Mouse (Mus musculus): ENCODE data around the gene Lmntd1.

The Lmntd1 gene

GRCm38 (mm10) chr6:145614219-145614618 lies at the start of gene Lmntd1:
Gene Lmntd1 (minus strand): TSS chr6:145614319.
- peak in 1 of 2 experiments; percentile 32 for DNase-seq

DNA sequence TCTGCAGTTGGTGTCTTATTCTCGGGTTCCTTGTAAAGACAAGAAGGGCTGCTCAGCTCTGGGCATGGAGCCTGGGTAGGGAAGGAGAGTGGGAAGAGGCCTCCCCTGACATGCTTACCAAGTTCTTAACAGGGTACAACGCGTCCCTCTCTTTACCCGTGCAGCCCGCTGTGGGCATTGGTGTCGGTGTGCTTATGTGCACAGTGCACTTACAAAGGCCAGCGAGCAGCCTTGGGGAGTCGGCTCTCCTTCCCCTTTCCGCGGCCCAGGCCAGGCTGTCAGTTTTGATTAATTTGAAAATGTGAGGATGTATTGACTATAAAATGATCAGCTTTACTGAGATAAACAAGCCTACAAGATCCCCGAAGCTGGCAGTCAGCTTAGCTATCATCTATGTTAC lies 46.8 kb upstream of the Lmntd1 start:
- DNase-seq = no peak

- DNase-seq = no peak
These were observed 45.0 kb upstream of the Lmntd1 start for GRCm38 (mm10) chr6:145659116-145659515.

- peak in 1 of 2 experiments; percentile 45 for DNase-seq
These were observed 42.8 kb upstream of the Lmntd1 start for GRCm38 (mm10) chr6:145656740-145657591.

DNA sequence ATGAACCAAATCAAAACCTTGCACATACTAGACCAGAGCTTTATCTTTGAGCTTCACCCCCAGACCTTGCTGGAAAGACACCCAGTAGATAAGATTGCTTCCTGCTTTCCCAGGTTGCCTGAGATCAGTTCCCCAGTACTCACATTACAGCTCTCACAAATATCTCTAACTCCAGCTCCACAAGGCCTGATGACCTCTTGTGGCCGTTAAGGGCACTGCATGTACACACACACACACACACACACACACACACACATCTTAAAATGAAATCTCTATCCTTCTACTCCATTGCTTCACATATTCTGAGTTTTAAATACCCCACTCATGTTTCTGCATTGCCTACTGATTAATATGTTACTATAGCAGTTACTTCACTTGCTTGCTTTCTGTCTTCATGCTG lies 41.6 kb upstream of the Lmntd1 start:
- DNase-seq = no peak

GRCm38 (mm10) chr6:145654062-145654836 lies 40.1 kb upstream of the Lmntd1 start:
- DNase-seq = no peak

DNA sequence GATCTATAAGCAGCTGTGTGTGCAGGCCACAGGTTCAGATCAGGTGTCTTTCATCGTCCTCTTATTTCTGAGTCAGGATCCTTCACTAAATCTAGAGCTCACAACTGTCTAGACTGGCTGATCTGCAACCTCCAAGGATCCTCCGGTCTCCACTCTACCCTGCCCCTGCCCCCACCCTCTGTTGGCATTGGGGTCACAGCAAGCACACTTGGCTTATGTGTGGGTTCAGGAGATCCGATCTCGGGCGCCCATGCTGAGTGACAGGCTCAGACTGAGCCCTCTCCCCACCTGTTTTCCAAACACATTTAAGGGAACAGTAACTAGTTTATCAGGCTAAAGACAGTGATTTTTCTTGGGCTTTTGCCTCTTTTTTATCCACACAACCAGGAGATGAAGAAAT lies 39.5 kb upstream of the Lmntd1 start:
- no peak for DNase-seq

GRCm38 (mm10) chr6:145652986-145653385 lies 38.9 kb upstream of the Lmntd1 start:
- no peak for DNase-seq

GRCm38 (mm10) chr6:145651976-145652375 lies 37.9 kb upstream of the Lmntd1 start:
- no peak for DNase-seq

GRCm38 (mm10) chr6:145640971-145641506 lies 26.9 kb upstream of the Lmntd1 start:
- peak in 1 of 2 experiments; percentile 36 for DNase-seq

DNA sequence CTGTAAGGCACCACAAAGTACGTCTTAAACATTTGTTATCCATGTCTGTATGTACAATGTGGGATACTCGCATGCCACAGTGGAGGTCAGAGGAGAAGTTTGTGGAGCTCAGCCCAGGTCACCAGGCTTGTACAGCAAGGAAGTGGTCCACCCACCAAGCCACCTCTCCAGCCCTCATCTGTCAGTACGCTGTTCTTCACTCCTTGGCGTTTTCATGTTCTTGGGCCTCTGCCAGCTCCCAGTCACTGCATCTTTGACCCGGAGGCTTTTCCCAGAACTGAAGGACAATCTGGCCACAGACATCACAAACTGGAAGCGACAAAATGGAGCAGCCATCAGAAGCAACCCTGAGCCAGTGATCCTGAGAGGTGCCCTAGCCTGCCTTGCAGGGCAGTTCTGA lies 24.1 kb upstream of the Lmntd1 start:
- peak; percentile 64 to 71 for DNase-seq

DNA sequence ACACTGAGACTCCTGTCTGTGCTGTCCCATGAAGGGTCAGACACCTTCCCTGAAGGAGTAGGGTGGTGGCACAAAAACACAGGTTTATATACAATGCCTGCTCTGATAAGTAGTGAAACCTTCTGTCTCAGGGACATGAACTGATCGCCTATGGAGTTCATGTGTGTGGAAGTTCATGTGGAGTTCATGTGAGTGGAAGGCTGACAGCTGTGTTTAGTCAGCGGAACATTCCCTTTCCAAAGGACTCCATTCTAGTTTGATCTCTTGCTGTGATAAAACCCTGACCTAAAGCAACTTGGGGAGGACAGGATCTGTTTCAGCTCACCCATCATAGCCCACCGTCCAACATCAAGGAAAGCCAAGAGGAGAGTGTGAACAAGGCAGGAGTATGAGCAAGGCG lies 22.6 kb upstream of the Lmntd1 start:
- DNase-seq = no peak

- no peak for DNase-seq
These were observed 20.3 kb upstream of the Lmntd1 start for GRCm38 (mm10) chr6:145634454-145634853.

DNA sequence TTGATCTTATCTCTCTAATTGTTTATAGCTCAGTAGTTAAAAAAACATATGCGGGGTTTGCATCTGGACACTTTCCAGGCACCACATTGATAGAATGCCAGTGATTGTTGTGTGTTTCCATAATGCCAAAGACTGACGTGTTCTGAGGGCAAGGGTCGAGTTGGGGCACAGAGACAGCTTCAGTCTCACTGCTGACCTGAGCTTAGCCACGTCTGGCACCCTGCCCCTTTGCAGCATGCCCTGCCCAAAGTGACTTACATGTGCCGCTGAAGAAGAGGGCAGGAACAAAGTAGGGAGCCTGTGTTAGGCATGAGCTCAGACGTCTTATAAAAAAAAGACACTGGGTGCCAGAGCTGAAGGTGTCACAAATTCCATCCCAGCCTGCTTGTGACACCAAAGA lies 16.1 kb upstream of the Lmntd1 start:
- peak; percentile 16 to 63 for DNase-seq

DNA sequence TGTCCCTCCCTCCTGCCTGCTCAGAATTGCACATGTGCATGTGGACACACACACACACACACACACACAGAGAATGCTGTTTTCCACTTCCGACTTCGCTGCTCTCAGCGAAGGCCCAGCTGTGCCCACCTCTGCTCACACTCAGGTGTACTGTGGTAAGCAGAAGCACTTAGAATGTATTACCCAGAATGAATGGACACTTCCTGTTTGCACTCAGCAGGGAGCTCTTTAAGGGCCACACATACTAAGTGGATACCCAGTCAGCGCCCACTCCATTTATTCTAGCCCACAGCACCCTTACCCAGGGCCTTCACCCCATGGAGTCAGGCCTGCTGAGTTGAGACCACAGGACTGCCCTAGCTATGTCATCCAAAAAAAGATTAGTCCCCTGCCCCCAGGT lies 9.0 kb upstream of the Lmntd1 start:
- no peak for DNase-seq

GRCm38 (mm10) chr6:145616402-145617229 lies 2.5 kb upstream of the Lmntd1 start:
- no peak for DNase-seq

GRCm38 (mm10) chr6:145615666-145616210 lies 1.6 kb upstream of the Lmntd1 start, which contains the start of gene Tuba3b:
Gene Tuba3b (plus strand): TSS chr6:145615757.
- DNase-seq = no peak

- no peak for DNase-seq
These were observed 1.5 kb downstream of the Lmntd1 start for GRCm38 (mm10) chr6:145612611-145613010.

GRCm38 (mm10) chr6:145610901-145611300 lies 3.2 kb downstream of the Lmntd1 start:
- no peak for DNase-seq

- DNase-seq = no peak
These were observed 5.4 kb downstream of the Lmntd1 start for GRCm38 (mm10) chr6:145608693-145609092.

- DNase-seq = peak in 1 of 2 experiments; percentile 22
These were observed 6.4 kb downstream of the Lmntd1 start for GRCm38 (mm10) chr6:145607746-145608145.

- DNase-seq = no peak
These were observed 8.9 kb downstream of the Lmntd1 start for GRCm38 (mm10) chr6:145605203-145605602.

Data from kidney, postnatal 36 days (tissue).